Mouse (Mus musculus): ENCODE data around the gene Ttc36. TPM values are rescaled to one million over a fixed set of nuclear protein-coding genes. Genes with fewer than 3 reads are reported as not detected.

Gene Ttc36
- polyA plus RNA-seq, 1 experiment, result not detected

- peak; percentile 43 for TF ChIP-seq POLR2A (IDR thresholded peaks at IDR 0.05; ENCODE audit: insufficient read depth, low read length)
- TF ChIP-seq CTCF (IDR thresholded peaks at IDR 0.05; ENCODE audit: low read depth, low read length), result no peak
Measured at GRCm38 (mm10) chr9:44799102-44799957, 3.5 kb downstream of the Ttc36 start, which contains the start of gene Tmem25. TSS of gene Tmem25 (minus strand) at chr9:44799307.

GRCm38 (mm10) chr9:44798298-44798697 lies 4.6 kb downstream of the Ttc36 start:
- Histone ChIP-seq H3K27me3 (ENCODE audit: control insufficient read depth, insufficient read depth, low read length, poor library complexity, severe bottlenecking) (no peaks in the 10 kb centered on the region), H3K36me3 (ENCODE audit: control insufficient read depth, insufficient read depth, low read length, poor library complexity, severe bottlenecking) (no peaks in the 10 kb centered on the region), H3K27ac (ENCODE audit: insufficient read depth, low read length) (no peak overlapping the region), H3K4me1 (ENCODE audit: control insufficient read depth, insufficient read depth, low read length) (no peaks in the 10 kb centered on the region), H3K4me3 (ENCODE audit: low read depth, low read length) (no peak overlapping the region), H3K9ac (ENCODE audit: low read depth, poor library complexity, severe bottlenecking) (no peak overlapping the region), H3K9me3 (replicated peaks; ENCODE audit: control insufficient read depth, insufficient read depth, low read length, poor library complexity, severe bottlenecking) (no peaks in the 10 kb centered on the region)
- no peak for TF ChIP-seq CTCF (IDR thresholded peaks at IDR 0.05; ENCODE audit: low read depth, low read length)
- TF ChIP-seq POLR2A (IDR thresholded peaks at IDR 0.05; ENCODE audit: insufficient read depth, low read length), result no peak
- TF ChIP-seq EP300 (IDR thresholded peaks at IDR 0.05; ENCODE audit: insufficient read depth, low read depth, low read length), result no peak

More at GRCm38 (mm10) chr9:44799102-44799957, 3.5 kb downstream of the Ttc36 start, which contains the start of gene Tmem25:
- no peaks in the 10 kb centered on the region for H3K9me3 ChIP-seq (replicated peaks; ENCODE audit: control insufficient read depth, insufficient read depth, low read length, poor library complexity, severe bottlenecking)
- no peaks in the 10 kb centered on the region for H3K36me3 ChIP-seq (ENCODE audit: control insufficient read depth, insufficient read depth, low read length, poor library complexity, severe bottlenecking)
- peak within 1 kb of the TSS; percentile 53 for H3K9ac ChIP-seq (ENCODE audit: low read depth, poor library complexity, severe bottlenecking)
- no peak within 1 kb of the TSS for H3K27ac ChIP-seq (ENCODE audit: insufficient read depth, low read length)
- peak within 1 kb of the TSS; percentile 61 for H3K4me3 ChIP-seq (ENCODE audit: low read depth, low read length)
- no peaks in the 10 kb centered on the region for H3K4me1 ChIP-seq (ENCODE audit: control insufficient read depth, insufficient read depth, low read length)
- no peaks in the 10 kb centered on the region for H3K27me3 ChIP-seq (ENCODE audit: control insufficient read depth, insufficient read depth, low read length, poor library complexity, severe bottlenecking)

- Histone ChIP-seq H3K9ac (ENCODE audit: low read depth, poor library complexity, severe bottlenecking) (no peak overlapping the region), H3K9me3 (replicated peaks; ENCODE audit: control insufficient read depth, insufficient read depth, low read length, poor library complexity, severe bottlenecking) (no peaks in the 10 kb centered on the region), H3K4me1 (ENCODE audit: control insufficient read depth, insufficient read depth, low read length) (no peaks in the 10 kb centered on the region), H3K4me3 (ENCODE audit: low read depth, low read length) (no peak overlapping the region), H3K27ac (ENCODE audit: insufficient read depth, low read length) (no peak overlapping the region), H3K36me3 (ENCODE audit: control insufficient read depth, insufficient read depth, low read length, poor library complexity, severe bottlenecking) (peaks cover 39% of the 10 kb centered on the region), H3K27me3 (ENCODE audit: control insufficient read depth, insufficient read depth, low read length, poor library complexity, severe bottlenecking) (no peaks in the 10 kb centered on the region)
- no peak for TF ChIP-seq CTCF (IDR thresholded peaks at IDR 0.05; ENCODE audit: low read depth, low read length)
- no peak for TF ChIP-seq POLR2A (IDR thresholded peaks at IDR 0.05; ENCODE audit: insufficient read depth, low read length)
- TF ChIP-seq EP300 (IDR thresholded peaks at IDR 0.05; ENCODE audit: insufficient read depth, low read depth, low read length), result no peak
Measured at GRCm38 (mm10) chr9:44792842-44793241, 10.0 kb downstream of the Ttc36 start.

GRCm38 (mm10) chr9:44772750-44773651 lies 29.9 kb downstream of the Ttc36 start:
- TF ChIP-seq CTCF (IDR thresholded peaks at IDR 0.05; ENCODE audit: low read depth, low read length), result peak; percentile 58
- TF ChIP-seq EP300 (IDR thresholded peaks at IDR 0.05; ENCODE audit: insufficient read depth, low read depth, low read length), result peak; percentile 86
- peak; percentile 65 for TF ChIP-seq POLR2A (IDR thresholded peaks at IDR 0.05; ENCODE audit: insufficient read depth, low read length)
- Histone ChIP-seq H3K27ac (ENCODE audit: insufficient read depth, low read length) (peak overlapping the region; percentile 100), H3K27me3 (ENCODE audit: control insufficient read depth, insufficient read depth, low read length, poor library complexity, severe bottlenecking) (no peaks in the 10 kb centered on the region), H3K9me3 (replicated peaks; ENCODE audit: control insufficient read depth, insufficient read depth, low read length, poor library complexity, severe bottlenecking) (no peaks in the 10 kb centered on the region), H3K4me3 (ENCODE audit: low read depth, low read length) (peak overlapping the region; percentile 94), H3K36me3 (ENCODE audit: control insufficient read depth, insufficient read depth, low read length, poor library complexity, severe bottlenecking) (peaks cover 27% of the 10 kb centered on the region), H3K4me1 (ENCODE audit: control insufficient read depth, insufficient read depth, low read length) (no peaks in the 10 kb centered on the region), H3K9ac (ENCODE audit: low read depth, poor library complexity, severe bottlenecking) (peak overlapping the region; percentile 80)

- peak overlapping the region; percentile 100 for H3K27ac ChIP-seq (ENCODE audit: insufficient read depth, low read length)
- no peaks in the 10 kb centered on the region for H3K27me3 ChIP-seq (ENCODE audit: control insufficient read depth, insufficient read depth, low read length, poor library complexity, severe bottlenecking)
- no peak overlapping the region for H3K4me3 ChIP-seq (ENCODE audit: low read depth, low read length)
Measured at GRCm38 (mm10) chr9:44772392-44772749, 30.5 kb downstream of the Ttc36 start.

More at GRCm38 (mm10) chr9:44772392-44772749, 30.5 kb downstream of the Ttc36 start:
- no peaks in the 10 kb centered on the region for H3K4me1 ChIP-seq (ENCODE audit: control insufficient read depth, insufficient read depth, low read length)
- no peaks in the 10 kb centered on the region for H3K9me3 ChIP-seq (replicated peaks; ENCODE audit: control insufficient read depth, insufficient read depth, low read length, poor library complexity, severe bottlenecking)
- peak overlapping the region; percentile 39; the same call in 1 of the 2 replicates for H3K9ac ChIP-seq (ENCODE audit: low read depth, poor library complexity, severe bottlenecking)
- TF ChIP-seq CTCF (IDR thresholded peaks at IDR 0.05; ENCODE audit: low read depth, low read length) (no peak), POLR2A (IDR thresholded peaks at IDR 0.05; ENCODE audit: insufficient read depth, low read length) (no peak), EP300 (IDR thresholded peaks at IDR 0.05; ENCODE audit: insufficient read depth, low read depth, low read length) (no peak)
- H3K36me3 ChIP-seq (ENCODE audit: control insufficient read depth, insufficient read depth, low read length, poor library complexity, severe bottlenecking), result peaks cover 24% of the 10 kb centered on the region

Data from ES-Bruce4 (cell line).